Mouse (Mus musculus) adrenal gland, postnatal 4 days (tissue): ENCODE data around the gene Gm28048. TPM values are rescaled to one million over a fixed set of nuclear protein-coding genes. Genes with fewer than 3 reads are reported as not detected.

Experiments used
- DNase-seq, 2 experiments: peaks; one replicate each; pipeline ENCODE4 v3.0.0; 2021 to 2022; ENCODE audit warnings: low spot score in 2 of 2, mixed read lengths in 2 of 2
- total RNA-seq, 2 experiments: library from RNA; stranded (reverse); gene quantifications; 2 replicates each; pipeline ENCODE4 v1.2.3; 2021

Gm28048 gene
- total RNA-seq, 2 experiments from 2014 or later: 45.7 to 50.1 TPM

- no peak for DNase-seq
Observed at GRCm38 (mm10) chr11:22952668-22953067, 29.2 kb downstream of the Gm28048 start.

- no peak for DNase-seq
Observed at GRCm38 (mm10) chr11:22950131-22950530, 31.8 kb downstream of the Gm28048 start.

GRCm38 (mm10) chr11:22949101-22949500 is 32.8 kb downstream of the Gm28048 start:
- no peak for DNase-seq

DNA sequence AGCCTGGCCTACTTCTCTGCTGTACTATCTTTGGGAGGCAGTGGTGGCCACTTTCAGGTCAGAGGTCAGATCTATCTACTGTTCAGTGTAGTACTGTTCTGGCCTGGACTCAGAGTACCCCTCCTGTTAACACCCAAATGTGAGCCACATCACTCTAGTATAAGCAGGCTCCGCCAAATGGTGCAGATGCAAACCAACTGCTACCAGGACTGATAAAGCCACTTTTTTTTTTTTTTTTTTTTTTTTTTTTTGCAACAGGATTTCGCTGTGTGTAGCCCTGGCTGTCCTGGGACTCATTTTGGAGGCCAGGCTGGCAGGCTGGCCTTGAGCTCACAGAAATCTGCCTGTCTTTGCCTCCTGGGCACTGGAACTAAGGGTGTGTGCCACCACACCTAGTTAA is 42.9 kb downstream of the Gm28048 start:
- no peak for DNase-seq

DNA sequence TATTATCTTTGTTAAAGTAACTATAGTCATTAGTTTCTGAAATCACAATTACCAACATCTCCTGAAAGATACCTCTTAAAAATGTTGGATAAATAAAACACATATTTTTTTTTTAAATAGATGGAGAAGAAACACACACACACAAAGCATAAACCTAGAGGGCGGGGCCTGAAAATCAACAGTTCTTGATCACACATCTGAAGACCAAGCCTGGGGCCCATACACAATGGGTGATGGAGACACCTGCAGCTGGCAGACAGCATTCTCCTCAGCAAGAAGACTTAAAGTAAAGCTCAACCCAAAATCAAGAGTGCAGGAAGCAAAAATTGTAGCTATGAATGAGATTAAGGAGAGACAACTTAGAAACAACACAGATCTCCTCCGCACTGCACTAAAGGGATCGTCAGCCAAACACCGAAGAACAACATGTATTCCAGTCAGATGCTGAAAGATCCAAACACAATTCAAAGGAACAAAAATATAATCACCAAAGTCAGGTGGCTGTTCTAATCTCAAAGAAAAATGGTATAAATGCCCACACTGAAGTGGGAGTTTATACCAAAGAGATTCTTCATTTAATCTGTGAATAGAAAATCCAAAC is 44.1 kb downstream of the Gm28048 start:
- DNase-seq: no peak

GRCm38 (mm10) chr11:22936446-22937125 is 45.3 kb downstream of the Gm28048 start:
- DNase-seq: no peak

DNA sequence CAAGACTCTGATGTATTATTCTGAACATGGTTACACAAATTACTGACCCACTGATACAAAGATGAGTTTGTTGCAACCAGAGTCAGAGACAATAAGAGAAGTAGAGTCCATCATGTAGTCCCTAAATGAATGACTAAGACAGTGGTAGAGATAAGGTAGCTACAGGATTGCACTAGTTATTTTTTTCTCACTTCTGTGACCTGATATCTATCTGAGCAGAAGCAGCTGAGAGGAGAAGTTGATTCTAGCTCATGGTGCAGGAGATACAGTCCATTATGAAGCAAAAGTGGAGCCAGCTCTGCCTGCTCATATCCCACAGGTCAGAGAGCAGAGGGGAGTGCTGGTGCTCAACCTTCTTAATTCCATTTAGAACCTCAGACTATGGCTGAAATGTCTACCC is 49.7 kb downstream of the Gm28048 start:
- no peak for DNase-seq

GRCm38 (mm10) chr11:22931320-22931905 is 50.5 kb downstream of the Gm28048 start:
- DNase-seq: no peak

DNA sequence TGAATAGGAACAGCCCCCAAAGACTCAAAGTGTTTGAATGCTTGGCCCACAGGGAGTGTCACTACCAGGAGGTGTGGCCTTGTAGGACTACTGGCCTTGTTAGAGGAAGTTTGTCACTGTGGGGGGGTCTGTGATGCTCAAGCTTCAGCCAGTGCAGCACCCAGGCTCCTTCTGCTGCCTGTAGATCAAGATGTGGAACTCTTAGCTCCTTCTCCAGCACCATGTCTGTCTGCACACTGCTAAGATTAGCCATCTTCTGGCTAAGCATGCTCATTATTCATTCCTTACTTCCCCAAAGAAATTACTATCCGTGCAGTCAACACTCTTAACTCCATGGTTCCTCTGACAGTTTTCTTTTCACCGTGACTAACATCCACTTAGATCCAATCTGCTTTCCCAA is 51.8 kb downstream of the Gm28048 start:
- no peak for DNase-seq

DNA sequence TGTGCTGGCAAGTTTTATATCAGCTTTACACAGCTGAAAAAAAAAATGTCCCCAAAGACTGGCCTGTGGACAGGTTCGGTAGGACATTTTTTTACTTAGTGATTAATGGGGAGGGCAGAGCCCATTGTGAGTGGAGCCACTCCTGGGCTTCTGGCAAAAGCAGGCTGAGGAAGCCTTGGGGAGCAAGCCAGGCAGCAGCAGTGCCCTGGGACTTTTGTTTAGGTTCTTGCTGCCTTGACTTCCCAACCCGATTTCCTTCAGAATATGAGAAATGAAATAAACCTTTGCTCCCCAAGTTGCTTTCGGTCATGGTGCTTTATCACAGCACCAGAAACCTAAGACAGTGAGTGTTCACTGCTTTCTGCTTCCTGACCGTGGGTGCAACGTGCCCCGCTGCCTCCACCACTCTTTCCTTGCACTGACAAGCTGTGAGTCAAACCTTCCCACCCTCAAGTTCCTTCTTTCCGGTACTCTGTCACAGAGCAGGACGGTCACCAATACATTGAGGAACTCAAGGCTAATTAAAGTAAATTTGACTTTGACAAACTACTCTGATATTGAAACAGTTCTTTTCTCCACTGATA is 53.2 kb downstream of the Gm28048 start:
- DNase-seq: no peak

- DNase-seq: no peak
Observed at GRCm38 (mm10) chr11:22923606-22924005, 58.3 kb downstream of the Gm28048 start.

DNA sequence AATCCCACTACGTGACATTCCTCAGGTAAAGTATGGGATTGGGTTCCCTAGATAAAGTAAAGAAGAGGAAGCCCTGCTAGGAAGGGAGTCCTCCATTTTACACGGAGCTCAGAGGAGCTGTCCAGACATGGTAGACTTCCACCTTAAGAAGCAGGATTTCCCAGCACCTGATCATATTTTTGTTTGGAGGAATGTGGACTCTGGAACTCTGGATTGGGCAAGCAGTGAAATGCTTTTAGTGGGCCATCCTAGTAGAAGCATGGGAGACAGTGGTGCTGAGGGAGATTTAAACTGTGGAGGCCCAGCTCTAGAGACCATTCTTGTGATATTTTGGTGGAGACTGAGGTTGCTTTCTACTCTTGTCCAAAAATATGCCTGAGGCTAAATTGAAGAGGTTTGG is 59.3 kb downstream of the Gm28048 start:
- DNase-seq: no peak

DNA sequence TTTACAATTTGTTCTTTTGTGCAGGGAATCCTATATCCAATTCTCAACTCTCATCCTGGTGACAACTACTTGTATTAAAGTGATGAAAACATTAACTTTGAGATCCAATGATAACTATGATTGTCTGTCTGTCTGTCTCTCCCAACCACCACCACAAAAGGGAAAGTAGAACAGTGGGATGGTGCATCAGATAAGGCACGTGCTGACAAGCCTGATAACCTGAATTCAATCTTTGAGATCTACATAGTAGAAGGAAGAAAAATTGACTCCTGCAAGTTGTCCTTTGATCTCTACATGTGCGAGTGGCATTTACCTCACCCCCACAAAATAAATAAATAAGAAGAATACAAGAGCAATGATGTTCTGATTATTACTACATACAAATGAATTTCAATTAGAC is 62.6 kb downstream of the Gm28048 start:
- no peak for DNase-seq

GRCm38 (mm10) chr11:22917786-22918185 is 64.1 kb downstream of the Gm28048 start:
- DNase-seq: no peak

DNA sequence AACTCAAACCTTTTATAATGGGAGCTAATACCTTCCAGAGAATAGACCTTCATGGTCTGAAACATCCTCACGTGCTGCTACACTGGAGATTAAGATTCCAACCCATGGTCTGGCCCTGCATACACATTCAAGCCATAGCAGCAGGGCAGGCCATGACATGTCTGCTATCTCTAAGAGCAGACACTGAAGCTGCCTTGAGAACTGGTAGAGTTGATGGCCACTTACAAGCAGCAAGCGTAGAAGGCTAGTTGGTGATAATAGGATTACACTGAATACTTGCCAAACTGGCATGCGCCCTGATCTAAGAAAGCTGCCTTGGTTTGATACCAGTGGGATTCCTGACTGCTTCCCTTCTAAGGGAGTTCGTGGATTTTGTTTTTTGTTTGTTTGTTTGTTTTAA is 68.1 kb downstream of the Gm28048 start:
- DNase-seq: no peak

DNA sequence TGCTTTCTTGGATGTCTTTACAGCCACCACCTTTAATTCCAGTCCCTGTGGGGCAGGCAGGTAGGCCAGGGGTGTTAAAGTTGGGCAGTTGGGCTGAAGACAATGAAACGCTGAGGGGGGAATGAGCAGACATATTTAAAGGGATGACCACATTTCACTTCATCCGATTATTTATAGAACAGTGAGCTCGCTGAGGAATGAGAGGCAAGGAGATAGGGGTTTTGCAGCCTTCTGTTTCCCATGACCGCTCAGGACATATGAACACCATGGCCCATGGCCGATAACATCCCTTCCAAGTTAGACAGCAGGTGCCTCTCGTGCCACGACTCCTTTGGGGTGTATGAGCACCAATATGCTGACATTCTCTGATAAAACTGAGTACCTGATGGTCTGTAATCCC is 70.1 kb downstream of the Gm28048 start:
- DNase-seq: no peak

- DNase-seq: no peak
Observed at GRCm38 (mm10) chr11:22906453-22906865, 75.4 kb downstream of the Gm28048 start.

GRCm38 (mm10) chr11:22902923-22903322 is 79.0 kb downstream of the Gm28048 start:
- no peak for DNase-seq

GRCm38 (mm10) chr11:22900041-22900440 is 81.8 kb downstream of the Gm28048 start:
- DNase-seq: no peak

DNA sequence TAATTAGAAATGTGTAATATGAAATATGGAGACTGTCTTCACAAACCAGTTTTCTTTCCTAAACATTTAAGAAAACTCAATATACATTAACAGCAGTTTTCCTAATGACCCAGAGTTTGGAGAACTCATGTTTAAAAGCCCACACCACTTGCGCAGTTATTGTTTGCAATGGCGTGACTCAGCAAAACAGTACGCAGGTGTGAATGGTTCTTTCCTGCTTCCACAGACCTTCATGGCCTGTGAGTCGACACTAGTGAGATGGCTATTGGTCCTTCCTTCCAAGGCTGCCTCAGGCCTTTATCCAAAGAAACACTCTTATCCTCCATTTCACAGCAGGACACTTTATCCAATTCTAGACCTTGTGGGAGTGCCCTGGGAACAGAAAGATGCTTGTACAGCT is 84.2 kb downstream of the Gm28048 start:
- DNase-seq: no peak

- DNase-seq: no peak
Observed at GRCm38 (mm10) chr11:22897127-22897526, 84.8 kb downstream of the Gm28048 start.

GRCm38 (mm10) chr11:22893075-22893474 is 88.8 kb downstream of the Gm28048 start:
- no peak for DNase-seq
